Mouse (Mus musculus) A20 (cell line): ENCODE measurements around the gene Lrrc59.

Experiments
- DNase-seq: peaks from one replicate; pipeline ENCODE4 v3.0.0-alpha.2; 2011; ENCODE audit warnings: low read depth, low spot score

Lrrc59 gene

GRCm38 (mm10) chr11:94629199-94629883 lies at the start of gene Lrrc59:
Lrrc59 (plus strand) TSS chr11:94629767.
- peak; percentile 95 for DNase-seq

GRCm38 (mm10) chr11:94580111-94580740 lies 49.3 kb upstream of the Lrrc59 start:
- no peak for DNase-seq

- no peak for DNase-seq
Measured at GRCm38 (mm10) chr11:94585091-94585490, 44.5 kb upstream of the Lrrc59 start.

- peak; percentile 51 for DNase-seq
Measured at GRCm38 (mm10) chr11:94587511-94587910, 42.1 kb upstream of the Lrrc59 start.

GRCm38 (mm10) chr11:94596311-94596852 lies 33.2 kb upstream of the Lrrc59 start:
- DNase-seq, result peak; percentile 45

- DNase-seq, result no peak
Measured at GRCm38 (mm10) chr11:94597319-94597718, 32.2 kb upstream of the Lrrc59 start.

GRCm38 (mm10) chr11:94598437-94599120 lies 31.0 kb upstream of the Lrrc59 start:
- DNase-seq, result peak; percentile 26

GRCm38 (mm10) chr11:94600447-94600846 lies 29.1 kb upstream of the Lrrc59 start:
- DNase-seq, result no peak

GRCm38 (mm10) chr11:94601321-94602281 lies 28.0 kb upstream of the Lrrc59 start, which contains the start of gene Acsf2:
Acsf2 (minus strand) TSS chr11:94601871.
- DNase-seq, result peak; percentile 94

GRCm38 (mm10) chr11:94602356-94602955 lies 27.1 kb upstream of the Lrrc59 start:
- DNase-seq, result no peak

- peak; percentile 77 for DNase-seq
Measured at GRCm38 (mm10) chr11:94610744-94611740, 18.5 kb upstream of the Lrrc59 start.

- no peak for DNase-seq
Measured at GRCm38 (mm10) chr11:94614603-94615002, 15.0 kb upstream of the Lrrc59 start.

GRCm38 (mm10) chr11:94615494-94615893 lies 14.1 kb upstream of the Lrrc59 start:
- DNase-seq, result no peak

GRCm38 (mm10) chr11:94617646-94618045 lies 11.9 kb upstream of the Lrrc59 start:
- no peak for DNase-seq

GRCm38 (mm10) chr11:94620766-94621457 lies 8.7 kb upstream of the Lrrc59 start:
- peak; percentile 41 for DNase-seq

GRCm38 (mm10) chr11:94621458-94621852 lies 8.1 kb upstream of the Lrrc59 start:
- peak; percentile 51 for DNase-seq

- peak; percentile 74 for DNase-seq
Measured at GRCm38 (mm10) chr11:94622162-94622561, 7.4 kb upstream of the Lrrc59 start.

GRCm38 (mm10) chr11:94629884-94630198 lies 274 bp downstream of the Lrrc59 start:
- no peak for DNase-seq
